Mouse (Mus musculus) lung, postnatal 14 days (tissue): ENCODE measurements around the gene Cdt1.

Source experiments
- DNase-seq: peaks from one replicate; pipeline ENCODE4 v3.0.0; 2021

Gene Cdt1

DNA sequence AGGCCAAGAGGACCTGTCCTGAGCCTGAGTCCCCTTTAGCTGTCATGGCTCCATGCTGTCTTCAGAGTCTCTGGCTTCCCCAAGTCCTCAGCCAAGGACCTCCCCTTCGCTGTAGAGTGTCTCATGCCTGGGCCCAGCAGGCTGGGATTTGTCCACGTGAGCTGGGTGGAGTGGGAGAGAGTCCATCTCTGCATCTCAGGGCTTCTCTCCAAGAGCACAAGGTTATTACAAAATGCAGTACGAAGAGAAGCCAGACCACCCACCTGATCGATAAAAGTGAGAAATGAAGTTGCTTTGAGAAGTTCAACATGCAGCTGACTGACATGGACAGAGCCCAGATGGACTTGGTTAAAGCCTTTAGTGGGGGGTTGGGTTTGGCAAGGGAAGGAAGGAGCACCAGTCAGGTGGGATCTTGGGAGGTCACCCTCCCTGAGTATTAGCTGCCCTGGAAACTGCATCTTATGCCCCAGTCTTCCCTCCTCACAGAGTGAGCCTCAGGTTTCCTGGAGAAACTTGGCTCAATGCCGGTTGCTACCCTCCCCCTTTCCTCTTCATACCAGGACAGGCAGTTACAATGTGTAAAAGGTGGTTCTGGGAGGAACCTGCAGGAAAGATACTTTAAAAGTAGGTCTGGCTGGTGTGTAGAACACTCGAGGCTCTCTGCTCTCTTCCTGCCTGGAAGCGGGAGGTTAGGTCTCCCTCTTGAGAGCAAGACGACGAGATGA is 48.5 kb downstream of the Cdt1 start:
- peak; percentile 40 for DNase-seq

- peak; percentile 92 for DNase-seq
Measured at GRCm38 (mm10) chr8:122617947-122618546, 50.2 kb downstream of the Cdt1 start.

DNA sequence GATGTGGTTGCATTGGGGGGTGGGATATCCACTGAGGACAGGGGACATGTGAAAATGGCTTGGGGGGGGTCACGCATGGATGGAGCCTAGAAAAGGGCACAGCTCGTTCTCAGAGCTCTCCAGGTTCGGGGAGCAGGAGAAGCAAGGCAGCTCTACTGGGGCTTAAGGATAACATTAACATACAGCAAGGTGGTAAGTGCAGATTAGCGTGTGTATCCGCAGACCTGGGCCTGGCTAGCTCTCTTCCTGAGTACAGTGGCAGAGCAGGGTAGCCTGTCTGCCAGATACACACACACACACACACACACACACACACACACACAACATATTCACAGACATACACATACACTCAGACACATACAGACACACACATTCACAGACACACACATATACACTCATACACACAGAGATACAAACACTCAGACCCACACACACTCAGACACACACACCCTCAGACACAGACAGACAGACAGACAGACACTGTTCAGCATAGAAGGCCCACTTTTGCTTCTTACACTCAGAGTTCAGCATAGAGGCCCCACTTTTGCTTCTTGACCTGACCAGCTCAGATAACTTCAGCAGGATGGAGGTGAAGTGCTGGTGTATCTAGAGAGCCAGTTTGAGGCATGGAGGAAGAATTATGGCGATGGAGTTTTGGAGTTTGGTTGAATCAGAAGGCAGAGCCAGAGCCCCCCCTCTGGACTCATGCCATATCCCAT is 51.0 kb downstream of the Cdt1 start:
- no peak for DNase-seq

GRCm38 (mm10) chr8:122620446-122620845 is 52.6 kb downstream of the Cdt1 start:
- no peak for DNase-seq

GRCm38 (mm10) chr8:122622727-122623126 is 54.9 kb downstream of the Cdt1 start, which contains the start of gene Pabpn1l:
Pabpn1l (minus strand) TSS chr8:122622739.
- no peak for DNase-seq
